Mouse (Mus musculus): ENCODE results near the gene Tbc1d25. TPM values are rescaled to one million over a fixed set of nuclear protein-coding genes. Genes with fewer than 3 reads are reported as not detected.

The Tbc1d25 gene
- polyA plus RNA-seq, 1 experiment from 2014 or later, result 12.7 TPM

- peak within 1 kb of the TSS; percentile 76 for H3K9ac ChIP-seq
- H3K4me1 ChIP-seq, result peaks cover 4% of the 10 kb centered on the region; the same call in 1 of the 2 replicates
- H3K4me3 ChIP-seq, result peak within 1 kb of the TSS; percentile 54
- 16% methylated on average over 46 of the region's 46 CpGs for WGBS
- no peak within 1 kb of the TSS for H3K27ac ChIP-seq
- no peaks in the 10 kb centered on the region for H3K27me3 ChIP-seq
- H3K9me3 ChIP-seq, result no peaks in the 10 kb centered on the region
- peak; percentile 88 for ATAC-seq (ENCODE audit: insufficient number of reproducible peaks, insufficient read depth, low FRiP score, low TSS enrichment, low read depth)
- peak within 1 kb of the TSS; percentile 60 for H3K4me2 ChIP-seq
- H3K36me3 ChIP-seq, result no peaks in the 10 kb centered on the region
Measured at GRCm38 (mm10) chrX:8206015-8206693, 30.2 kb upstream of the Tbc1d25 start, which contains the start of gene Porcn. Porcn (minus strand) TSS chrX:8206525.

GRCm38 (mm10) chrX:8205551-8205950 is 29.6 kb upstream of the Tbc1d25 start:
- Histone ChIP-seq H3K36me3 (no peaks in the 10 kb centered on the region; the same call in 1 of the 2 replicates), H3K9me3 (no peaks in the 10 kb centered on the region), H3K4me1 (peaks cover 4% of the 10 kb centered on the region; the same call in 1 of the 2 replicates), H3K27ac (no peak overlapping the region), H3K27me3 (no peaks in the 10 kb centered on the region), H3K9ac (peak overlapping the region; percentile 76; the same call in 1 of the 2 replicates), H3K4me3 (peak overlapping the region; percentile 54), H3K4me2 (peak overlapping the region; percentile 60)
- 39% methylated on average over 7 of the region's 7 CpGs for WGBS
- no peak for ATAC-seq (ENCODE audit: insufficient number of reproducible peaks, insufficient read depth, low FRiP score, low TSS enrichment, low read depth)

- H3K9me3 ChIP-seq, result no peaks in the 10 kb centered on the region
- H3K4me3 ChIP-seq, result no peak overlapping the region
- peaks cover 4% of the 10 kb centered on the region; the same call in 1 of the 2 replicates for H3K4me1 ChIP-seq
- no peak overlapping the region for H3K4me2 ChIP-seq
- 66% methylated on average over 4 of the region's 4 CpGs for WGBS
- no peaks in the 10 kb centered on the region for H3K27me3 ChIP-seq
- H3K9ac ChIP-seq, result no peak overlapping the region
- no peaks in the 10 kb centered on the region; the same call in 1 of the 2 replicates for H3K36me3 ChIP-seq
- no peak for ATAC-seq (ENCODE audit: insufficient number of reproducible peaks, insufficient read depth, low FRiP score, low TSS enrichment, low read depth)
- no peak overlapping the region for H3K27ac ChIP-seq
Measured at GRCm38 (mm10) chrX:8205088-8205487, 29.1 kb upstream of the Tbc1d25 start.

- Histone ChIP-seq H3K27me3 (no peaks in the 10 kb centered on the region), H3K4me2 (no peak overlapping the region), H3K4me3 (no peak overlapping the region), H3K4me1 (peaks cover 4% of the 10 kb centered on the region; the same call in 1 of the 2 replicates), H3K27ac (no peak overlapping the region), H3K9me3 (no peaks in the 10 kb centered on the region), H3K9ac (no peak overlapping the region), H3K36me3 (peaks cover under 1% of the 10 kb centered on the region; the same call in 1 of the 2 replicates)
- WGBS, result 80% methylated on average over 10 of the region's 10 CpGs
- ATAC-seq (ENCODE audit: insufficient number of reproducible peaks, insufficient read depth, low FRiP score, low TSS enrichment, low read depth), result no peak
Measured at GRCm38 (mm10) chrX:8204076-8204475, 28.1 kb upstream of the Tbc1d25 start.

GRCm38 (mm10) chrX:8203105-8203504 is 27.1 kb upstream of the Tbc1d25 start:
- no peak overlapping the region for H3K9ac ChIP-seq
- 82% methylated on average over 14 of the region's 14 CpGs for WGBS
- H3K27ac ChIP-seq, result no peak overlapping the region

GRCm38 (mm10) chrX:8193419-8193723 is 17.4 kb upstream of the Tbc1d25 start, which contains the start of gene Ebp:
Ebp (minus strand) TSS chrX:8193512.
- H3K36me3 ChIP-seq, result no peaks in the 10 kb centered on the region
- H3K4me1 ChIP-seq, result no peaks in the 10 kb centered on the region
- H3K27me3 ChIP-seq, result no peaks in the 10 kb centered on the region
- peak within 1 kb of the TSS; percentile 70 for H3K9ac ChIP-seq
- H3K9me3 ChIP-seq, result no peaks in the 10 kb centered on the region
- 22% methylated on average over 10 of the region's 10 CpGs for WGBS
- H3K4me3 ChIP-seq, result peak within 1 kb of the TSS; percentile 57
- peak within 1 kb of the TSS; percentile 63 for H3K4me2 ChIP-seq
- peak within 1 kb of the TSS; percentile 28; the same call in 1 of the 2 replicates for H3K27ac ChIP-seq
- no peak for ATAC-seq (ENCODE audit: insufficient number of reproducible peaks, insufficient read depth, low FRiP score, low TSS enrichment, low read depth)

More at GRCm38 (mm10) chrX:8203105-8203504, 27.1 kb upstream of the Tbc1d25 start:
- 0 out of 2 replicates have a peak, but pooled peaks have one; percentile 29 for ATAC-seq (ENCODE audit: insufficient number of reproducible peaks, insufficient read depth, low FRiP score, low TSS enrichment, low read depth)
- peaks cover 5% of the 10 kb centered on the region; the same call in 1 of the 2 replicates for H3K36me3 ChIP-seq
- H3K9me3 ChIP-seq, result no peaks in the 10 kb centered on the region
- no peak overlapping the region for H3K4me2 ChIP-seq
- H3K4me3 ChIP-seq, result no peak overlapping the region
- no peaks in the 10 kb centered on the region for H3K27me3 ChIP-seq
- peaks cover 4% of the 10 kb centered on the region; the same call in 1 of the 2 replicates for H3K4me1 ChIP-seq

GRCm38 (mm10) chrX:8192640-8193418 is 16.8 kb upstream of the Tbc1d25 start:
- Histone ChIP-seq H3K4me2 (peak overlapping the region; percentile 63), H3K4me3 (peak overlapping the region; percentile 57), H3K36me3 (no peaks in the 10 kb centered on the region), H3K27me3 (no peaks in the 10 kb centered on the region), H3K4me1 (no peaks in the 10 kb centered on the region), H3K27ac (peak overlapping the region; percentile 28; the same call in 1 of the 2 replicates), H3K9ac (peak overlapping the region; percentile 70), H3K9me3 (no peaks in the 10 kb centered on the region)
- peak; percentile 92 for ATAC-seq (ENCODE audit: insufficient number of reproducible peaks, insufficient read depth, low FRiP score, low TSS enrichment, low read depth)
- 19% methylated on average over 37 of the region's 38 CpGs for WGBS

GRCm38 (mm10) chrX:8192126-8192639 is 16.2 kb upstream of the Tbc1d25 start:
- Histone ChIP-seq H3K27ac (peak overlapping the region; percentile 28; the same call in 1 of the 2 replicates), H3K9ac (peak overlapping the region; percentile 70), H3K4me3 (peak overlapping the region; percentile 57), H3K4me2 (peak overlapping the region; percentile 63), H3K9me3 (no peaks in the 10 kb centered on the region), H3K4me1 (no peaks in the 10 kb centered on the region), H3K36me3 (no peaks in the 10 kb centered on the region), H3K27me3 (no peaks in the 10 kb centered on the region)
- WGBS, result 22% methylated on average over 13 of the region's 13 CpGs
- ATAC-seq (ENCODE audit: insufficient number of reproducible peaks, insufficient read depth, low FRiP score, low TSS enrichment, low read depth), result no peak

- WGBS, result 20% methylated on average over 7 of the region's 7 CpGs
- Histone ChIP-seq H3K4me3 (no peak overlapping the region), H3K9ac (no peak overlapping the region), H3K9me3 (no peaks in the 10 kb centered on the region), H3K4me2 (no peak overlapping the region), H3K36me3 (0 out of 2 replicates have a peak, but pooled peaks cover 4% of the 10 kb centered on the region), H3K4me1 (no peaks in the 10 kb centered on the region), H3K27ac (no peak overlapping the region), H3K27me3 (no peaks in the 10 kb centered on the region)
- ATAC-seq (ENCODE audit: insufficient number of reproducible peaks, insufficient read depth, low FRiP score, low TSS enrichment, low read depth), result no peak
Measured at GRCm38 (mm10) chrX:8182871-8183540, 7.0 kb upstream of the Tbc1d25 start.

- WGBS, result 93% methylated on average over 5 of the region's 5 CpGs
- H3K4me2 ChIP-seq, result no peak overlapping the region
- ATAC-seq (ENCODE audit: insufficient number of reproducible peaks, insufficient read depth, low FRiP score, low TSS enrichment, low read depth), result no peak
- H3K9me3 ChIP-seq, result no peaks in the 10 kb centered on the region
- no peak overlapping the region for H3K27ac ChIP-seq
- H3K4me1 ChIP-seq, result no peaks in the 10 kb centered on the region
- H3K27me3 ChIP-seq, result no peaks in the 10 kb centered on the region
- no peak overlapping the region for H3K9ac ChIP-seq
- no peak overlapping the region for H3K4me3 ChIP-seq
- no peaks in the 10 kb centered on the region for H3K36me3 ChIP-seq
Measured at GRCm38 (mm10) chrX:8179646-8180045, 3.7 kb upstream of the Tbc1d25 start.

- 97% methylated on average over 2 of the region's 2 CpGs for WGBS
- no peaks in the 10 kb centered on the region for H3K36me3 ChIP-seq
- no peak overlapping the region for H3K9ac ChIP-seq
Measured at GRCm38 (mm10) chrX:8178871-8179270, 2.9 kb upstream of the Tbc1d25 start.

More at GRCm38 (mm10) chrX:8178871-8179270, 2.9 kb upstream of the Tbc1d25 start:
- Histone ChIP-seq H3K27me3 (no peaks in the 10 kb centered on the region), H3K4me3 (no peak overlapping the region), H3K9me3 (no peaks in the 10 kb centered on the region), H3K27ac (no peak overlapping the region), H3K4me1 (no peaks in the 10 kb centered on the region), H3K4me2 (no peak overlapping the region)
- ATAC-seq (ENCODE audit: insufficient number of reproducible peaks, insufficient read depth, low FRiP score, low TSS enrichment, low read depth), result no peak
